Mouse (Mus musculus): Measurements from ENCODE around the gene Castor1. TPM values are rescaled to one million over a fixed set of nuclear protein-coding genes. Genes with fewer than 3 reads are reported as not detected.
A peak's percentile ranks its signal among the peaks of the same experiment; 100 is the strongest.

Gene Castor1
- polyA plus RNA-seq, 1 experiment from 2014 or later: 1.5 TPM

GRCm38 (mm10) chr11:4222046-4222950 lies 4.3 kb downstream of the Castor1 start:
- no peak overlapping the region for H3K4me3 ChIP-seq (replicated peaks)
- H3K9me3 ChIP-seq (replicated peaks): no peaks in the 10 kb centered on the region
- no peak overlapping the region for H3K4me2 ChIP-seq
- peak overlapping the region; percentile 87 for H3K27ac ChIP-seq (replicated peaks)
- peaks cover 98% of the 10 kb centered on the region for H3K4me1 ChIP-seq (replicated peaks)
- H3K36me3 ChIP-seq (replicated peaks): no peaks in the 10 kb centered on the region
- no peak overlapping the region for H3K9ac ChIP-seq
- WGBS (ENCODE audit: insufficient replicate concordance): 62% methylated on average over 17 of the region's 17 CpGs
- peaks cover 21% of the 10 kb centered on the region for H3K27me3 ChIP-seq
- ATAC-seq (ENCODE audit: insufficient read depth): no peak

- Histone ChIP-seq H3K27ac (replicated peaks) (peak overlapping the region; percentile 87), H3K4me1 (replicated peaks) (peaks cover 98% of the 10 kb centered on the region), H3K36me3 (replicated peaks) (no peaks in the 10 kb centered on the region), H3K4me3 (replicated peaks) (peak overlapping the region; percentile 65), H3K27me3 (peaks cover 17% of the 10 kb centered on the region), H3K9ac (peak overlapping the region; percentile 75), H3K9me3 (replicated peaks) (no peaks in the 10 kb centered on the region), H3K4me2 (peak overlapping the region; percentile 69)
- 26% methylated on average over 7 of the region's 7 CpGs for WGBS (ENCODE audit: insufficient replicate concordance)
- peak; percentile 92 for ATAC-seq (ENCODE audit: insufficient read depth)
These were observed 5.6 kb downstream of the Castor1 start for GRCm38 (mm10) chr11:4223393-4224188.

DNA sequence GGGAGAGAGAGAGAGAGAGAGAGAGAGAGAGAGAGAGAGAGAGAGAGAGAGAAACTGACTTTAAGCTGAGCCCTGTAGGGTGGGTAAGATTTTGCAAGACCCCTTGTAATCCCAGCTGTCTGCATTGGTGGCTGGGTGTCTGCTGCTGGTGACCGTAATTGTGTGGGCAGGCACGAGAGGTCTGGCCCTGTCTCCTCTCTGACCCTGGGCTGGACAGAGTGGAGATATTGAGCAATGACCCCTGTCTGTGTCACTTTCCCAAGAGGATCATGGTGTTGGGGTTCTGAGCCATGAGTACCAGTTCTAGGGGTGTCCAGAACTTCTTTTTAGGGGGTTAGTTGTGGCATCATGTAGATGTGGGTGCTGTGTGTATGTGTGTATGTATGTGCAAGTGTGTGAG lies 6.2 kb downstream of the Castor1 start:
- Histone ChIP-seq H3K27me3 (peaks cover 10% of the 10 kb centered on the region), H3K4me3 (replicated peaks) (peak overlapping the region; percentile 65), H3K9me3 (replicated peaks) (no peaks in the 10 kb centered on the region), H3K36me3 (replicated peaks) (no peaks in the 10 kb centered on the region), H3K4me1 (replicated peaks) (peaks cover 98% of the 10 kb centered on the region), H3K4me2 (peak overlapping the region; percentile 69), H3K9ac (peak overlapping the region; percentile 75), H3K27ac (replicated peaks) (peak overlapping the region; percentile 87)
- ATAC-seq (ENCODE audit: insufficient read depth): no peak
- WGBS (ENCODE audit: insufficient replicate concordance): 40% methylated on average over 2 of the region's 2 CpGs

DNA sequence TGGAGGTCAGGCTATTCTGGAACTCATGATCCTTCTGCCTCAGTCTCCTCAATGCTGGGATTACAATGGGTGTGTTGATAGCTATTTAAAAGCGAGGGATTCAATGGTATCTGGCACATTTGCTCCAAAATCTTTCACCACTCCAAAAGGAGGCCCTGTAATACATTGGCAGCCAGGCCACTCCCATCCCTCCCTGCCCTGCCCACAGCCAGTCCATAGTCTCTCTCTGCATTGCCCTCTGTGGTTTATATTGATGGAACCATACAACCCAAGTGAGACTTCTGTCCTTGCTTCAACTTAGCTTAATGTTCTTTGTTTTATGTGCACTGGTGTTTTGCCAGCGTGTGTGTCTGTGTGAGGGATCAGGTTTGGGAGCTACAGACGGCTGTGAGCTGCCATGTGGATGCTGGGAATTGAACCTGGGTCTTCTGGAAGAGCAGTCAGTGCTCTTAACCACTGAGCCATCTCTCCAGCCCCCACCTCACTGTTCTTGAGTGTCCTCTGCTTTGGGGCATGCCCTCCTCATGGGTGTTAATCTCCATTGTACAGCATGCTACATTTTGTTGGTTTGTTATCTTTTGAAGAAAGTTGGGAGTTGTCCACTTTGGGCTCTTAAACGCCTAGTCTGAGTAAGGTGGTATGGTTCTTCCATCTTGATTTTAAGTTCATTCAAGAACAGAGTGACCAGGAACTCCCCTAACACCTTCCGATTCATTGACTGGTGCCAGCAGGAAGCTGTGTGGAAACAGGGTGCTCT lies 8.7 kb downstream of the Castor1 start:
- ATAC-seq (ENCODE audit: insufficient read depth): peak; percentile 43; the same call in 1 of the 2 replicates
- Histone ChIP-seq H3K27me3 (no peaks in the 10 kb centered on the region), H3K36me3 (replicated peaks) (no peaks in the 10 kb centered on the region), H3K27ac (replicated peaks) (peak overlapping the region; percentile 62; the same call in 1 of the 2 replicates), H3K9me3 (replicated peaks) (no peaks in the 10 kb centered on the region), H3K9ac (0 out of 2 replicates have a peak overlapping the region, but pooled peaks have one; percentile 20), H3K4me1 (replicated peaks) (peaks cover 90% of the 10 kb centered on the region), H3K4me2 (peak overlapping the region; percentile 69), H3K4me3 (replicated peaks) (peak overlapping the region; percentile 65)
- 49% methylated on average over 5 of the region's 5 CpGs for WGBS (ENCODE audit: insufficient replicate concordance)

- 74% methylated on average over 8 of the region's 8 CpGs for WGBS (ENCODE audit: insufficient replicate concordance)
These were observed 10.4 kb downstream of the Castor1 start for GRCm38 (mm10) chr11:4228463-4228862.

GRCm38 (mm10) chr11:4229841-4230240 lies 11.8 kb downstream of the Castor1 start:
- no peaks in the 10 kb centered on the region for H3K27me3 ChIP-seq
- peaks cover 76% of the 10 kb centered on the region for H3K4me1 ChIP-seq (replicated peaks)
- no peak overlapping the region for H3K9ac ChIP-seq
- no peaks in the 10 kb centered on the region for H3K36me3 ChIP-seq (replicated peaks)
- H3K4me2 ChIP-seq: no peak overlapping the region
- peak; percentile 26 for ATAC-seq (ENCODE audit: insufficient read depth)
- H3K4me3 ChIP-seq (replicated peaks): no peak overlapping the region
- peak overlapping the region; percentile 51 for H3K27ac ChIP-seq (replicated peaks)
- H3K9me3 ChIP-seq (replicated peaks): no peaks in the 10 kb centered on the region
- WGBS (ENCODE audit: insufficient replicate concordance): 59% methylated on average over 4 of the region's 4 CpGs

More at GRCm38 (mm10) chr11:4228463-4228862, 10.4 kb downstream of the Castor1 start:
- Histone ChIP-seq H3K4me1 (replicated peaks) (peaks cover 81% of the 10 kb centered on the region), H3K9me3 (replicated peaks) (no peaks in the 10 kb centered on the region), H3K4me2 (no peak overlapping the region), H3K9ac (no peak overlapping the region), H3K27ac (replicated peaks) (no peak overlapping the region), H3K27me3 (no peaks in the 10 kb centered on the region), H3K4me3 (replicated peaks) (no peak overlapping the region), H3K36me3 (replicated peaks) (no peaks in the 10 kb centered on the region)
- ATAC-seq (ENCODE audit: insufficient read depth): no peak

- WGBS (ENCODE audit: insufficient replicate concordance): 82% methylated on average over 2 of the region's 2 CpGs
- Histone ChIP-seq H3K4me1 (replicated peaks) (peaks cover 76% of the 10 kb centered on the region), H3K27ac (replicated peaks) (no peak overlapping the region), H3K9ac (no peak overlapping the region), H3K36me3 (replicated peaks) (no peaks in the 10 kb centered on the region), H3K4me3 (replicated peaks) (no peak overlapping the region), H3K4me2 (no peak overlapping the region), H3K27me3 (no peaks in the 10 kb centered on the region), H3K9me3 (replicated peaks) (no peaks in the 10 kb centered on the region)
- no peak for ATAC-seq (ENCODE audit: insufficient read depth)
These were observed 13.4 kb downstream of the Castor1 start for GRCm38 (mm10) chr11:4231435-4231834.

DNA sequence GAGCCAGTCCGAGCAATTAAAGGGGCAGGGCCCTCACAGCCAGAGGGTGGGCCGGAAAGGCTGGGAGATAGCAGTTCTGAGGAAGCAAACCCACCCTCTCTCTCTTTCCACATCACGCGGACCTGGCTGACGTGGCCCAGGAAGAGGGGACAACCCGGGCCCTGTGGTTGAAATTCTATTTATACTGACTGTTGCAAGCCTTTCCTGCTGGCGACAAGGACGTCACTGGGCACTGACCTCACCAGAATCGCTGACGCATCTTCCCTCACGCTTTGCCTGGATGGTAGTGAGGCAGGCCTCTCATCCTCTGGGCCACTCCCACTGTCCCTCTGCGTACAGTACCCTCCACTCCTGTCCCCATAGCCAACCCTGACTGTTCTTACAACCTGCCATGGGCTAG lies 14.6 kb downstream of the Castor1 start:
- H3K4me1 ChIP-seq (replicated peaks): peaks cover 76% of the 10 kb centered on the region
- no peak overlapping the region for H3K4me2 ChIP-seq
- no peaks in the 10 kb centered on the region for H3K36me3 ChIP-seq (replicated peaks)
- 36% methylated on average over 12 of the region's 12 CpGs for WGBS (ENCODE audit: insufficient replicate concordance)
- ATAC-seq (ENCODE audit: insufficient read depth): no peak; the same call in 1 of the 2 replicates
- no peaks in the 10 kb centered on the region for H3K27me3 ChIP-seq
- no peak overlapping the region for H3K4me3 ChIP-seq (replicated peaks)
- H3K9ac ChIP-seq: no peak overlapping the region
- H3K9me3 ChIP-seq (replicated peaks): no peaks in the 10 kb centered on the region
- H3K27ac ChIP-seq (replicated peaks): no peak overlapping the region

DNA sequence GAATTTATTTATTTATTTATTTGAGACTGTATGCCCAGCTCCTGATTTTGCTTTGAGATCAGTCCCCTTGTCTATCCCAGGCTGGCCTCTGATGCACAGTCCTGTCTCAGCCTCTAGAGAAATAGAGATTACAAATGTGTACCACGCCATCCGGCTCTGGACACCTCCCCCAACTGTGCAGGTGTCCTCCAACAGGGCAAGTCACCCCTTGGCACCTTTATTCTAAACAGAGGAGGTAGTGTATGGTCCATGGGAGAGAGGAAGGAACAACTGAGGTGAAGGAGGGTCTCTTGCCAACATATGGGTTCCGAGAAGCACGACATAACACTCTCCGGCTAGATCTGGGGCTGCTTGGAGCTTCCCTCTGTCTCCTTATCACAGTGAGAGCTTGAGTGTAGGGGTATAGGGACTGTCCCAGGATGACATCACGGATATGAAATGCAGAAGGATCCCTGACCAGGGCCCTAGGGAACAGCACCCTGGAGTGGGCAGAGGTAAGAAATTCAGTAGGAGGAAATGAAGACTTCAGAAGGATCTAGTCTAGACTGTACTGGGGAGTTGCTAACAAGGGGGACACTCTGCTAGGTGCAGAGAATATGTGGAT lies 17.1 kb downstream of the Castor1 start:
- Histone ChIP-seq H3K4me2 (peak overlapping the region; percentile 62), H3K27me3 (no peaks in the 10 kb centered on the region), H3K9me3 (replicated peaks) (no peaks in the 10 kb centered on the region), H3K4me1 (replicated peaks) (peaks cover 59% of the 10 kb centered on the region), H3K27ac (replicated peaks) (peak overlapping the region; percentile 61; the same call in 1 of the 2 replicates), H3K9ac (peak overlapping the region; percentile 27; the same call in 1 of the 2 replicates), H3K36me3 (replicated peaks) (peaks cover 5% of the 10 kb centered on the region; the same call in 1 of the 2 replicates), H3K4me3 (replicated peaks) (peak overlapping the region; percentile 38; the same call in 1 of the 2 replicates)
- WGBS (ENCODE audit: insufficient replicate concordance): 70% methylated on average over 6 of the region's 6 CpGs
- ATAC-seq (ENCODE audit: insufficient read depth): 0 out of 2 replicates have a peak, but pooled peaks have one; percentile 36
